Mouse (Mus musculus) megakaryocyte, embryonic 14.5 days (primary cell): ENCODE results near the gene Ptprg.

Experiments used
- FLI1 ChIP-seq: IDR thresholded peaks from 2 replicates; pipeline ENCODE4 v1.6.1; 2012; ENCODE audit warnings: low read length, inconsistent platforms, mixed read lengths
- GATA1 ChIP-seq: IDR thresholded peaks from 3 replicates; pipeline ENCODE4 v1.6.1; 2012; ENCODE audit warnings: mixed read lengths, low read length, inconsistent platforms, borderline replicate concordance

DNA sequence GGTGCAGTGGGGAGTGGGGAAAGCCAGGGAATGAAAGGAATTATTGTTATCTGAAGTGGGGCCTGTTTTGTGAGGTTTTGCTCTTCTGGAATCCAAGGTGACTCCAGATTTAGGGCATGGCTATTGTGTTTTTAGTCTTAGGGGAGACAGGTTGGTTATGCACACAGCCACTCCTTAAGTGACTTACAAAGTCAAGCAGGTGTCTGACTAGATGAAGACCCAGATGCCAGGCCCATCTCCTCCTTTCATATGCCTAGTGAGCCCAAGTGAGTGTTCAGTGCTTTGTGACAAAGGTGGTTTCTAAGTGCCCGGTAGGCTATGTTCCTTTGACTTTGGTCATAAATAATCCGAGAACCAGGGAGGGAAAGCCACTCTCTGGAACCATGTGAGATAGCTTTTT is 381.2 kb downstream of the Ptprg start:
- TF ChIP-seq GATA1 (no peak), FLI1 (no peak)
